Comparison of ENCODE assay signal across 8 mouse cellular contexts in the genomic region with DNA sequence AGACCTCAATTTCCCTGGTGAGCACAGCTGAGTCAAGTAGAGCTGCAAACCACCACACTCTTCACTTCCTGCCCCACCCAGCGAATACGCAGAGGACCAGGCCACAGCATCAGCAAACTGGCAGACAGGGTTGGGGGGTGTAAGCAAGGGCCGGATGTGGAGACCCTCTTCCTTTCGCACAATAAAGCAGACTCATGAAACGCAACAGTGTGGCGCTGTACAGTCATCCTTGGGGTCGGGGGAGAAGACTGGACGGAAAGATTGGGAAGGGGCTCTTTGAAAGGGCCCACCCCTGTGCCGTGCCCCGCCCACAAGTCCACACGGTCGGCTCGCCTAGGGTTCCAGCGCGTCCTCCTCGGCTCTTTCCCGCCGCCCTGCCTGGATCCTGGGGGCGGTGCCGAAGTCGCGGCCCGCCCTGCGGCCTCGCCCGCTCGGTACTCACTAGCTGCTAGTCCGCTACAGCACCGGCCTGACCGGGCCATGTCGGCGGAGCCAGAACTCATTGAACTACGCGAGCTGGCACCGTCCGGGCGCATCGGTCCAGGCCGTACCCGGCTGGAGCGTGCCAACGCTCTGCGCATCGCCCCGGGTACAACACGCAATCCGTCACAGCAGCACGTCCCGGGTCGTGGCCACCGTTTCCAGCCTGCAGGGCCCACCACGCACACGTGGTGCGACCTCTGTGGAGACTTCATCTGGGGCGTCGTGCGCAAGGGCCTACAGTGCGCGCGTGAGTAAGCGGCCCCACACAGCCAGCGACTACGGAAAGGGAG. TPM values are rescaled to one million over a fixed set of nuclear protein-coding genes. Genes with fewer than 3 reads are reported as not detected.
DNase-seq lines count a peak whose midpoint lies in the region; ATAC-seq and TF ChIP-seq lines count a peak whose summit lies in the region.

A gene (plus strand): TSS at position 439 of the 773 bp plus-strand sequence.

- no peaks in the 10 kb centered on the region for H3K9me3 ChIP-seq in hindbrain, embryonic 14.5 days (ENCODE audit: control insufficient read depth, low read length)

- no peak for ATAC-seq in hindbrain, embryonic 14.5 days (ENCODE audit: low FRiP score)
- 0 out of 2 replicates have a peak, but pooled peaks have one; percentile 5 for ATAC-seq in megakaryocyte progenitor cell, adult 5-6 weeks (replicated peaks; ENCODE audit: poor library complexity)
- ATAC-seq in frontal cortex, adult (ENCODE audit: low TSS enrichment), result no peak

- H3K4me2 ChIP-seq in hindbrain, embryonic 14.5 days (replicated peaks), result peak within 1 kb of the TSS; percentile 59

- WGBS in hindbrain, embryonic 14.5 days, result 2% methylated on average over 63 of the region's 63 CpGs

- TF ChIP-seq POLR2A in bone marrow macrophage, adult 2 months (IDR thresholded peaks at IDR 0.05; ENCODE audit: borderline replicate concordance, low read depth, low read length), result no peak

- DNase-seq in Muller cell, postnatal 12 days (ENCODE audit: inconsistent ontology term), result peak; percentile 60
- peak; percentile 82 for DNase-seq in gastrocnemius, adult 2 months
- DNase-seq in hindbrain, embryonic 14.5 days (ENCODE audit: low spot score), result no peak
- DNase-seq in left cerebral cortex, postnatal 25 days (ENCODE audit: low spot score in 2 of 2), result peak in 1 of 2 experiments; percentile 30
- peak; percentile 39 to 50 for DNase-seq in spleen, postnatal 14 days (ENCODE audit: low spot score in 2 of 2)

- H3K27ac ChIP-seq in bone marrow macrophage, adult 2 months (ENCODE audit: insufficient read depth, low read depth, low read length), result no peak within 1 kb of the TSS
- peak within 1 kb of the TSS; percentile 85 for H3K27ac ChIP-seq in gastrocnemius, adult 2 months
- no peak within 1 kb of the TSS for H3K27ac ChIP-seq in hindbrain, embryonic 14.5 days

- H3K36me3 ChIP-seq in hindbrain, embryonic 14.5 days (replicated peaks; ENCODE audit: control insufficient read depth, insufficient read depth), result no peaks in the 10 kb centered on the region

- peaks cover 34% of the 10 kb centered on the region for H3K4me1 ChIP-seq in bone marrow macrophage, adult 2 months (ENCODE audit: control insufficient read depth, insufficient read depth, low read length)
- H3K4me1 ChIP-seq in hindbrain, embryonic 14.5 days (replicated peaks; ENCODE audit: control insufficient read depth, insufficient read depth, low read length), result peaks cover 44% of the 10 kb centered on the region

- peak within 1 kb of the TSS; percentile 63 for H3K4me3 ChIP-seq in bone marrow macrophage, adult 2 months (ENCODE audit: insufficient read depth, low read length)
- peak within 1 kb of the TSS; percentile 78 for H3K4me3 ChIP-seq in gastrocnemius, adult 2 months
- H3K4me3 ChIP-seq in hindbrain, embryonic 14.5 days (replicated peaks; ENCODE audit: low read length), result peak within 1 kb of the TSS; percentile 33

- TF ChIP-seq CTCF in bone marrow macrophage, adult 2 months (IDR thresholded peaks at IDR 0.05; ENCODE audit: low read depth, low read length), result no peak
- no peak for TF ChIP-seq CTCF in gastrocnemius, adult 2 months (IDR thresholded peaks at IDR 0.05)

- H3K27me3 ChIP-seq in hindbrain, embryonic 14.5 days (ENCODE audit: control insufficient read depth, insufficient read depth, low read length), result peaks cover 45% of the 10 kb centered on the region

- intact Hi-C loops in gastrocnemius, adult 2 months (cut with DNase I), result no loop called here
- intact Hi-C loops in left cerebral cortex, postnatal 25 days (cut with DNase I), result no loop called here

- peak within 1 kb of the TSS; percentile 59 for H3K9ac ChIP-seq in hindbrain, embryonic 14.5 days

RNA-seq across cellular contexts. Expression of the gene that starts here (rescaled TPM):
- 45.1 and 46.2 TPM in 2 replicates for polyA plus RNA-seq in bone marrow macrophage, adult 2 months (2012; ENCODE audit: insufficient read depth, insufficient read length, missing spikeins)
- 10 to 100 TPM; 14.0 to 14.3 TPM for total RNA-seq in gastrocnemius, adult 2 months (2021)
- 32.6 and 33.5 TPM in 2 replicates for polyA plus RNA-seq in hindbrain, embryonic 14.5 days (2014; fragmentation: Nextera tagmentation; extraction: Ambion mirVana)
- 10 to 100 TPM; 14.3 to 17.4 TPM for total RNA-seq in left cerebral cortex, postnatal 25 days (2021)
- total RNA-seq in megakaryocyte progenitor cell, adult 5-6 weeks (2015), result 27.3 and 27.4 TPM in 2 replicates
- 35.4 and 38.8 TPM in 2 replicates for total RNA-seq in megakaryocyte progenitor cell, adult 5-6 weeks (2017)
